Mouse (Mus musculus) CH12.LX (cell line): ENCODE results near the gene Apba2. TPM values are rescaled to one million over a fixed set of nuclear protein-coding genes. Genes with fewer than 3 reads are reported as not detected.

Source experiments
- DNase-seq: peaks from one replicate; pipeline ENCODE4 v3.0.0-alpha.2; 2013; ENCODE audit errors: extremely low read depth
- H3K27ac ChIP-seq: 2 replicates; pipeline ENCODE4 v1.5.1; 2012; ENCODE audit warnings: low read depth, mild to moderate bottlenecking, control low read depth, moderate library complexity; ENCODE audit not compliant: insufficient read depth
- H3K27me3 ChIP-seq: replicated peaks from 2 replicates; pipeline ENCODE3; 2012; ENCODE audit warnings: inconsistent platforms
- H3K36me3 ChIP-seq, 2 experiments: replicated peaks in 1 of 2; 2 replicates each; pipeline versions ENCODE3 to v1.6.1; 2012; ENCODE audit warnings: inconsistent platforms in 1 of 2, low read length in 1 of 2, mild to moderate bottlenecking in 1 of 2, mixed read lengths in 1 of 2, moderate library complexity in 1 of 2; ENCODE audit not compliant: control insufficient read depth in 1 of 2, insufficient read depth in 1 of 2
- H3K4me1 ChIP-seq, 2 experiments: 2 replicates each; pipeline ENCODE4 v1.6.1; 2012; ENCODE audit warnings: inconsistent platforms in 1 of 2, moderate library complexity in 1 of 2; ENCODE audit not compliant: insufficient read depth in 2 of 2, control insufficient read depth in 1 of 2
- H3K4me2 ChIP-seq: 2 replicates; pipeline ENCODE4 v1.6.1; 2012; ENCODE audit warnings: low read depth, mild to moderate bottlenecking, control low read depth; ENCODE audit not compliant: poor library complexity, insufficient read depth, severe bottlenecking
- H3K4me3 ChIP-seq, 3 experiments: fragments of 150-350 bp in 1 of 3; sonication (generic) in 1 of 3; replicated peaks in 1 of 3; 2 replicates each; pipeline versions ENCODE3 to v1.5.1; 2011 to 2012; ENCODE audit warnings: low read depth in 2 of 3, low read length in 2 of 3, mild to moderate bottlenecking in 2 of 3, moderate library complexity in 2 of 3, control low read depth in 1 of 3, improper control_type of control experiment in 1 of 3, inconsistent platforms in 1 of 3, mixed read lengths in 1 of 3; ENCODE audit not compliant: poor library complexity in 1 of 3
- H3K79me2 ChIP-seq: replicated peaks from 2 replicates; pipeline ENCODE4 v1.6.1; 2012; ENCODE audit warnings: mild to moderate bottlenecking, moderate library complexity; ENCODE audit not compliant: control insufficient read depth, poor library complexity, insufficient read depth, severe bottlenecking; ENCODE audit errors: extremely low read depth
- H3K9ac ChIP-seq: 2 replicates; pipeline ENCODE4 v1.6.1; 2012; ENCODE audit warnings: low read depth, mild to moderate bottlenecking, control low read depth, moderate library complexity; ENCODE audit not compliant: insufficient read depth
- H3K9me3 ChIP-seq: replicated peaks from 2 replicates; pipeline ENCODE3; 2012; ENCODE audit warnings: low read length, inconsistent platforms, mixed read lengths
- BHLHE40 ChIP-seq: IDR thresholded peaks from 2 replicates; pipeline ENCODE4 v1.6.1; 2011; ENCODE audit warnings: mild to moderate bottlenecking, low read depth, low read length, improper control_type of control experiment
- CHD1 ChIP-seq: IDR thresholded peaks from 2 replicates; pipeline ENCODE4 v1.6.1; 2012; ENCODE audit warnings: low read depth, low read length, improper control_type of control experiment, inconsistent platforms
- CTCF ChIP-seq, 2 experiments: IDR thresholded peaks in 1 of 2; conservative IDR thresholded peaks in 1 of 2; 2 replicates each; pipeline ENCODE4 v1.5.1; 2011 to 2012; ENCODE audit warnings: low read depth in 2 of 2, low read length in 2 of 2, improper control_type of control experiment in 1 of 2, inconsistent platforms in 1 of 2, mild to moderate bottlenecking in 1 of 2, moderate library complexity in 1 of 2
- E2F4 ChIP-seq: IDR thresholded peaks from 2 replicates; pipeline ENCODE4 v1.6.1; 2011; ENCODE audit warnings: low read depth, low read length, improper control_type of control experiment; ENCODE audit not compliant: insufficient replicate concordance
- ELF1 ChIP-seq: IDR thresholded peaks from 2 replicates; pipeline ENCODE4 v1.6.1; 2014; ENCODE audit warnings: low read depth, mild to moderate bottlenecking, inconsistent platforms, low read length, improper control_type of control experiment
- EP300 ChIP-seq: IDR thresholded peaks from 2 replicates; pipeline ENCODE4 v1.6.1; 2011; ENCODE audit warnings: low read length, improper control_type of control experiment
- ETS1 ChIP-seq: conservative IDR thresholded peaks from 2 replicates; pipeline ENCODE4 v1.6.1; 2012; ENCODE audit warnings: low read depth, mild to moderate bottlenecking, inconsistent platforms, low read length, improper control_type of control experiment, moderate library complexity
- GABPA ChIP-seq: IDR thresholded peaks from 2 replicates; pipeline ENCODE4 v1.6.1; 2012; ENCODE audit warnings: low read depth, low read length, improper control_type of control experiment, inconsistent platforms; ENCODE audit not compliant: insufficient replicate concordance
- IRF4 ChIP-seq: IDR thresholded peaks from 2 replicates; pipeline ENCODE4 v1.6.1; 2014; ENCODE audit warnings: low read depth, mild to moderate bottlenecking, inconsistent platforms, low read length, improper control_type of control experiment
- JUND ChIP-seq: conservative IDR thresholded peaks from 2 replicates; pipeline ENCODE4 v1.6.1; 2011; ENCODE audit warnings: low read depth, low read length, improper control_type of control experiment
- KAT2A ChIP-seq: IDR thresholded peaks from 2 replicates; pipeline ENCODE4 v1.6.1; 2012; ENCODE audit warnings: low read length, improper control_type of control experiment, inconsistent platforms; ENCODE audit not compliant: insufficient replicate concordance
- MAFK ChIP-seq: IDR thresholded peaks from 2 replicates; pipeline ENCODE4 v1.6.1; 2011; ENCODE audit warnings: low read length, improper control_type of control experiment; ENCODE audit not compliant: insufficient replicate concordance
- MAX ChIP-seq: IDR thresholded peaks from 2 replicates; pipeline ENCODE4 v1.6.1; 2011; ENCODE audit warnings: low read length, improper control_type of control experiment
- MAZ ChIP-seq: IDR thresholded peaks from 2 replicates; pipeline ENCODE4 v1.6.1; 2012; ENCODE audit warnings: low read depth, mild to moderate bottlenecking, inconsistent platforms, low read length, improper control_type of control experiment, moderate library complexity
- MEF2A ChIP-seq: IDR thresholded peaks from 2 replicates; pipeline ENCODE4 v1.6.1; 2014; ENCODE audit warnings: low read depth, mild to moderate bottlenecking, inconsistent platforms, low read length, improper control_type of control experiment, borderline replicate concordance
- MYC ChIP-seq: IDR thresholded peaks from 2 replicates; pipeline ENCODE4 v1.6.1; 2011; ENCODE audit warnings: low read depth, mild to moderate bottlenecking, improper control_type of control experiment, low read length
- NELFE ChIP-seq: IDR thresholded peaks from 2 replicates; pipeline ENCODE4 v1.6.1; 2011; ENCODE audit warnings: low read depth, low read length, improper control_type of control experiment
- NRF1 ChIP-seq: IDR thresholded peaks from 2 replicates; pipeline ENCODE4 v1.6.1; 2014; ENCODE audit warnings: low read depth, mild to moderate bottlenecking, inconsistent platforms, low read length, improper control_type of control experiment, moderate library complexity
- PAX5 ChIP-seq: IDR thresholded peaks from 2 replicates; pipeline ENCODE4 v1.6.1; 2012; ENCODE audit warnings: low read length, inconsistent platforms, mixed read lengths
- UBTF ChIP-seq: IDR thresholded peaks from 2 replicates; pipeline ENCODE4 v1.6.1; 2012; ENCODE audit warnings: low read depth, mild to moderate bottlenecking, inconsistent platforms, low read length, improper control_type of control experiment, moderate library complexity
- USF1 ChIP-seq: IDR thresholded peaks from 2 replicates; pipeline ENCODE4 v1.6.1; 2014; ENCODE audit warnings: low read depth, mild to moderate bottlenecking, inconsistent platforms, low read length, improper control_type of control experiment
- USF2 ChIP-seq: conservative IDR thresholded peaks from 2 replicates; pipeline ENCODE4 v1.6.1; 2011; ENCODE audit warnings: low read depth, low read length, improper control_type of control experiment
- ZKSCAN1 ChIP-seq: IDR thresholded peaks from 2 replicates; pipeline ENCODE4 v1.6.1; 2012; ENCODE audit warnings: low read depth, inconsistent platforms, low read length, improper control_type of control experiment, borderline replicate concordance
- ZNF384 ChIP-seq: IDR thresholded peaks from 2 replicates; pipeline ENCODE4 v1.6.1; 2012; ENCODE audit warnings: low read depth, low read length, improper control_type of control experiment, inconsistent platforms
- dilution Hi-C: fragments of 300-500 bp; cut with MboI; formaldehyde crosslinking; loops from 2 replicates; pipeline ENCODE4 v1.14.3; 2020; ENCODE audit warnings: low sequenced_read_pairs; ENCODE audit not compliant: extremely low pct_unique_long_range_greater_than_20kb, extremely low pct_ligation_motif_present
- in situ Hi-C: fragments of 300-500 bp; cut with MboI; formaldehyde crosslinking; loops from 3 replicates; pipeline ENCODE4 v1.14.3; 2019; ENCODE audit warnings: low sequenced_read_pairs, low pct_ligation_motif_present, low pct_unique_long_range_greater_than_20kb, mixed read lengths
- polyA plus RNA-seq: library from polyadenylated mRNA; unstranded; fragments of >175 nt; gene quantifications from 2 replicates; pipeline ENCODE4 v1.2.1, GENCODE M21; 2012; ENCODE audit warnings: low read depth; ENCODE audit not compliant: insufficient read length
- total RNA-seq, 2 experiments: library from RNA; depleted of rRNA; stranded (reverse); fragments of 300-350 nt in 1 of 2; fragments of >200 nt in 1 of 2; gene quantifications; 2 replicates each; pipeline ENCODE4 v1.2.3; 2012 to 2014

Gene Apba2
- total and polyA plus RNA-seq, 3 experiments, result 0.19 TPM; not detected in 2

DNA sequence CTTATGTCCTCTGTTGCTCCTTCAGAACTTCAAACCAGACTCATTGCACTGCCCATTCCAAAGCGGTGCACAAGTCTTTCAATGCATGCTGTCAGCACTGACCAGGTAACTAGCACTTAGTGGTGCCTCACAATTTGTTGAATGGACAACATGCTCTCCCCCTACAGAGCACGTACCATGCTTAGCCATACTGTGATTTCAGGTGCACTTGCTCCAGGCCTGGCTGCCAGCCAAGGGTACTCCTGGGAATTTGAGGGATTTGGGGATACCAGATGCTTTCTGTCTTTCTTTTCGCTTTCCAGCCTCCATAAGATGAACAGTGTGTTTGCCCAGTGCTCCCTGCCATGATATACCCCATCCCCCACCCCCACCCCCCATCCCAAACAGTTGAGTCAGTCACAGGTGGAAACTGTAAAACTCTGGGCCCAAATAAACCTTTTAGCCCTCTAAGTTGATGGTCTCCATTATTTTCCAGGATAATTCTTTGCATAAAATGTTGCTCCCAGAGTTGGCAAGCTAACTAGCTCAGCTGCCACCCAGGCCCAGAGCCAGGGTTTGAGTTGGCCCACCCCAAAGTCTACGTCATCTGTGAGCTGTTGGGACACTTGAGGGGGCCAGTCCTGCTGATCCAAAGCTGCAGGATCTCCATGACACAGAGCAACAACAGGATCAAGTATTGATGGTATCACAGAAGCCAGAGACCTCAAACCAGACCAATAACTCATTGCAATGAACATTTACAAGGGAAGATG, 48.9 kb upstream of the Apba2 start:
- H3K79me2 ChIP-seq, result no peaks in the 10 kb centered on the region
- no peaks in the 10 kb centered on the region for H3K4me1 ChIP-seq
- dilution Hi-C loops (no loop called here), in situ Hi-C loops (no loop called here)
- no peaks in the 10 kb centered on the region for H3K27me3 ChIP-seq
- H3K27ac ChIP-seq, result no peak overlapping the region
- H3K4me2 ChIP-seq, result no peak overlapping the region
- H3K9me3 ChIP-seq, result no peaks in the 10 kb centered on the region
- no peak overlapping the region for H3K4me3 ChIP-seq
- no peak for DNase-seq
- no peaks in the 10 kb centered on the region for H3K36me3 ChIP-seq
- TF ChIP-seq ETS1 (no peak), UBTF (no peak), EP300 (no peak), CHD1 (no peak), MAX (no peak), NELFE (no peak), MAZ (no peak), ZNF384 (no peak), NRF1 (no peak)
- H3K9ac ChIP-seq, result no peak overlapping the region

DNA sequence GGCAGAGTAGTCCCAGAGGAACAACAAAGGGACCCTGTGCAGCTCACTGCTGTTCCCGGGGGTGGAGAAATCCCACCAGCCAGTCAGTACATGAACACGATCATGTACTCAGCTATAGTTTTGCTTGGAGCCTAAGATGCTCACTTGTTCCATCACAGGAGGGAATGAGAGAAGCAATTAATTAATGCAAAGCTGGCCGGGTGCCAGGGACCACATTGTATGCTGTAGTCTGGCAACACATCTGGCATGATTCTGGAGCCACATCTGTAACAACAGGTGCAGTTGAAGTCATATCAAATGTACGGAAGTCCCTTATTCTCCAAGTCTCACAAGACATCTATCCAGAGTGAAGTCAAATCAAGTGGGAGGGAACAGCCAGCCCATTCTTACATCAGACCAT, 45.3 kb upstream of the Apba2 start:
- no peak for DNase-seq
- Histone ChIP-seq H3K27me3 (no peaks in the 10 kb centered on the region), H3K9ac (no peak overlapping the region), H3K4me2 (no peak overlapping the region), H3K4me1 (no peaks in the 10 kb centered on the region), H3K4me3 (no peak overlapping the region), H3K79me2 (no peaks in the 10 kb centered on the region), H3K9me3 (no peaks in the 10 kb centered on the region), H3K27ac (no peak overlapping the region), H3K36me3 (no peaks in the 10 kb centered on the region)
- in situ Hi-C loops, result no loop called here
- TF ChIP-seq ETS1 (no peak), NRF1 (no peak), MAFK (no peak), CTCF (conservative IDR thresholded peaks at IDR 0.05 in 1 of 2, IDR thresholded peaks at IDR 0.05 in 1 of 2; ENCODE audit: low read depth in 2 of 2, low read length in 2 of 2) (no peak), MEF2A (no peak), IRF4 (no peak), E2F4 (no peak)
- dilution Hi-C loops, result no loop called here

DNA sequence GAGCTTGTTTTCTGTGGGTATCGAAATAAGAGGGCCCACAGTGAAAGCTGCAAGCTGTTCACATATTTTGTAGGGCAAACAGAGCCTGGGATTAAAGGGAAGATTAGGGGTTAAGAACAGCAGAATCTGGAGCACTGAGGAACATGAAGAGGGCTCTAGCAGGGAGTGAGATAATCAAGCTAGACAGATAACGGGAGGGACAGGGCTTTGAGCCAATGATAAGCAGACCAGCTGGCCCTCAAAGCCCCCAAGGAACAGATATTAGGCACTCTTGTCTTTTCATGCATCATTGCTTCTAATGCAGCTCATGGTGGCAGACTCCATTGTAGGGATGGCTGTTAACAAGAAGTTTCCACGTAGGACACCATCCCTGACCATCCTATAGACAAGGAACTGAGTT, 44.8 kb upstream of the Apba2 start:
- H3K79me2 ChIP-seq, result no peaks in the 10 kb centered on the region
- H3K27me3 ChIP-seq, result no peaks in the 10 kb centered on the region
- no peak for DNase-seq
- H3K9ac ChIP-seq, result no peak overlapping the region
- no peaks in the 10 kb centered on the region for H3K9me3 ChIP-seq
- no peak overlapping the region for H3K4me3 ChIP-seq
- no peak overlapping the region for H3K27ac ChIP-seq
- H3K4me2 ChIP-seq, result no peak overlapping the region
- no peaks in the 10 kb centered on the region for H3K36me3 ChIP-seq
- dilution Hi-C loops, result no loop called here
- H3K4me1 ChIP-seq, result no peaks in the 10 kb centered on the region
- in situ Hi-C loops, result no loop called here
- TF ChIP-seq ZKSCAN1 (no peak), ELF1 (no peak), CTCF (conservative IDR thresholded peaks at IDR 0.05 in 1 of 2, IDR thresholded peaks at IDR 0.05 in 1 of 2; ENCODE audit: low read depth in 2 of 2, low read length in 2 of 2) (no peak), BHLHE40 (no peak), PAX5 (no peak), MAFK (no peak), IRF4 (no peak), MYC (no peak), MEF2A (no peak), USF2 (no peak), CHD1 (no peak), USF1 (no peak), KAT2A (no peak), ZNF384 (no peak), EP300 (no peak), UBTF (no peak), JUND (no peak), GABPA (no peak)
